Mouse (Mus musculus): ENCODE data around the gene Elmo1. TPM values are rescaled to one million over a fixed set of nuclear protein-coding genes. Genes with fewer than 3 reads are reported as not detected.

Elmo1 gene
- polyA plus RNA-seq, 1 experiment = not detected

DNA sequence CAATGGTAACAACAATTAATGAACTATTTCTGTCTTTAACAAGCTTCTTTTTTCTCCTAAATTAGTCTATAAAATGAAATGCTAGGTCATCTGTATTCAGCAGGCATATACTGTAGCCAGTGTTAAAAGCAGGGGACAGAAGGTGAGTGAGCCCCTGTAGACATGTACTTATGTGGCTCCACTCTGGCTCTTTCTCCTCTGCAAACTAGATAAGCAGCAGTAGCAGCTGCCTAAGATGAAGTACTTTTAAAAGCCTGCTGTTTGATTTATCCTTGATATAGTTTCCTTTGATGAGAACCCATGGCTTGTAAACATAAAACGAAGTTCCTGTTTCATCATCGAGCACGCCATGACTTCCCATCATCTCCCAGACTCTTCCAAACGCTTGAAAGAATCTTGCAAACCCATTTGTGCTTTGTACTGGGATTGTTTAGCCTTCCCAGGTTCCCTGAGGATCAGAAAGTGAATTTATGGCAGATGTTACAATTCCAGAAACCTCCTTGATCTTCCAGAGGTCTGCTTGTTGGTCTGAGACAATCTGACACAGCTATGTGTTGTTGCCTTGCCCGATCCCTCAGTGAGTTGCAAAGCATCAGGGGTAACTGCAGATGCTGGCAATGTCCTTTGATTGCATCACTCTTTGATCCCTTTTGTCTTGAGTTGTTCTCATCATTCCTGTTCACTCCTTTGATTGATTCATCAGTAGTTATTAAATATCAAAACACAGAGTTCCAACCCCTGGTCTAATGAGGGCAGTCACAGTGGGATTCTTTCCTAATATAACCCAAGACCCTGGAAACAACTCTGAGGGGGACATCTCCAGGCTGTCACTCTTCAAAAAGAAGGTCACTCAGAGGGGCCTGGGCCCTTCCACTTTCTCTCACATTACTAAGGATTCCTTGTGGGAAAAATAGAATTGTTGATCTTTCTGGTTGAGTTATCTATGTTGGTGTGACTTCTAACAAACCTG, 326.6 kb downstream of the Elmo1 start:
- TF ChIP-seq CTCF (IDR thresholded peaks at IDR 0.05; ENCODE audit: insufficient read depth, low read depth, low read length) (no peak), POLR2A (IDR thresholded peaks at IDR 0.05; ENCODE audit: insufficient read depth, low read depth, low read length) (no peak)
- no peak overlapping the region for H3K27ac ChIP-seq (ENCODE audit: insufficient read depth, low read depth, low read length)
- WGBS = 88% methylated on average over 5 of the region's 5 CpGs
- H3K4me1 ChIP-seq (ENCODE audit: control insufficient read depth, insufficient read depth, low read length) = peaks cover 2% of the 10 kb centered on the region
- H3K4me3 ChIP-seq (ENCODE audit: insufficient read depth, low read depth, low read length) = no peak overlapping the region

- Histone ChIP-seq H3K4me3 (ENCODE audit: insufficient read depth, low read depth, low read length) (no peak overlapping the region), H3K27ac (ENCODE audit: insufficient read depth, low read depth, low read length) (peak overlapping the region; percentile 73), H3K4me1 (ENCODE audit: control insufficient read depth, insufficient read depth, low read length) (peaks cover 3% of the 10 kb centered on the region)
- 41% methylated on average over 6 of the region's 6 CpGs for WGBS
- TF ChIP-seq CTCF (IDR thresholded peaks at IDR 0.05; ENCODE audit: insufficient read depth, low read depth, low read length) = no peak
- no peak for TF ChIP-seq POLR2A (IDR thresholded peaks at IDR 0.05; ENCODE audit: insufficient read depth, low read depth, low read length)
These were observed 340.6 kb downstream of the Elmo1 start for GRCm38 (mm10) chr13:20430998-20431397.

- Histone ChIP-seq H3K4me1 (ENCODE audit: control insufficient read depth, insufficient read depth, low read length) (peaks cover 3% of the 10 kb centered on the region), H3K27ac (ENCODE audit: insufficient read depth, low read depth, low read length) (peak overlapping the region; percentile 84; the same call in 1 of the 2 replicates), H3K4me3 (ENCODE audit: insufficient read depth, low read depth, low read length) (no peak overlapping the region)
- 28% methylated on average over 4 of the region's 4 CpGs for WGBS
- no peak for TF ChIP-seq CTCF (IDR thresholded peaks at IDR 0.05; ENCODE audit: insufficient read depth, low read depth, low read length)
- TF ChIP-seq POLR2A (IDR thresholded peaks at IDR 0.05; ENCODE audit: insufficient read depth, low read depth, low read length) = no peak
These were observed 342.9 kb downstream of the Elmo1 start for GRCm38 (mm10) chr13:20433221-20433858.

DNA sequence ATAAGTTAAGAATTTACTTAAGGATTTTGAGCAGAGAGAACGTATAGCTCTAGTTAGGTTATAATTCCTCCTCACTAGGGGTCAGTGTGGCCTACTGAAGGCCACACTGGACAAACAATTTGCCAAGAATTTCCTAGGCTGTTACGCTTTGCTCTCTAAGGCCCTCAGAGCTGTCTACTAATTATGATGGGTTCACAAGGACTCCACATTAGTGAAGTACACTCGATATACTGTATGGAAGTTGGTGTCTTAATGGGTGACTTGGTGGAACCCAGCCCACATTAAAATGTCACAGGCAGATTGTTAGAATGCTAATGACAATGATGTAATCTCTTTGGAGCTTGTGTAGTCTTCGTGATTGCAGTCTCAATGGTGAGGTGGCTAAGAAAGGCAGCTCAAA, 343.7 kb downstream of the Elmo1 start:
- Histone ChIP-seq H3K4me1 (ENCODE audit: control insufficient read depth, insufficient read depth, low read length) (peaks cover 3% of the 10 kb centered on the region), H3K4me3 (ENCODE audit: insufficient read depth, low read depth, low read length) (no peak overlapping the region), H3K27ac (ENCODE audit: insufficient read depth, low read depth, low read length) (peak overlapping the region; percentile 27; the same call in 1 of the 2 replicates)
- WGBS = 49% methylated on average over 4 of the region's 4 CpGs
- TF ChIP-seq POLR2A (IDR thresholded peaks at IDR 0.05; ENCODE audit: insufficient read depth, low read depth, low read length) (no peak), CTCF (IDR thresholded peaks at IDR 0.05; ENCODE audit: insufficient read depth, low read depth, low read length) (no peak)

DNA sequence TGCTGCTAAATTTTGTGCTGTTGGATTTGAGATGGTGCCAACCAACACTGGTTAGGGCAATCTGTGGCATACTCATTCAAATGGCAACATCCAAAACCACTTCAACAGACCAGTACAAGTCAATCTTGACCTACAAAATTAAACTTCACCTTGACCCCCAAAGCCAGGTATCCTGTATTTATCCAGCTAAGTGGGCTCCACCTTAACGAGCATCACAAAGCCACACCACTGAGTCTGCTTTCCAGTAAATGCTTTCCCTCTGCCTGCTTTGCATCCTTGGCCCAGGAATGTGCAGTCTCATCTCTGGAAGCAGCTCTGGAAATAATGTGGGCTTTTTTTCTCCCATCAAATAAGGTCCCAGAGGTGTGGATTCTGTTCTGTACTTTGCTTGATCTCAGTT, 349.1 kb downstream of the Elmo1 start:
- Histone ChIP-seq H3K4me3 (ENCODE audit: insufficient read depth, low read depth, low read length) (no peak overlapping the region), H3K4me1 (ENCODE audit: control insufficient read depth, insufficient read depth, low read length) (peaks cover 2% of the 10 kb centered on the region; the same call in 1 of the 2 replicates), H3K27ac (ENCODE audit: insufficient read depth, low read depth, low read length) (no peak overlapping the region)
- TF ChIP-seq POLR2A (IDR thresholded peaks at IDR 0.05; ENCODE audit: insufficient read depth, low read depth, low read length) (no peak), CTCF (IDR thresholded peaks at IDR 0.05; ENCODE audit: insufficient read depth, low read depth, low read length) (no peak)
- 91% methylated on average over 1 of the region's 1 CpGs for WGBS

DNA sequence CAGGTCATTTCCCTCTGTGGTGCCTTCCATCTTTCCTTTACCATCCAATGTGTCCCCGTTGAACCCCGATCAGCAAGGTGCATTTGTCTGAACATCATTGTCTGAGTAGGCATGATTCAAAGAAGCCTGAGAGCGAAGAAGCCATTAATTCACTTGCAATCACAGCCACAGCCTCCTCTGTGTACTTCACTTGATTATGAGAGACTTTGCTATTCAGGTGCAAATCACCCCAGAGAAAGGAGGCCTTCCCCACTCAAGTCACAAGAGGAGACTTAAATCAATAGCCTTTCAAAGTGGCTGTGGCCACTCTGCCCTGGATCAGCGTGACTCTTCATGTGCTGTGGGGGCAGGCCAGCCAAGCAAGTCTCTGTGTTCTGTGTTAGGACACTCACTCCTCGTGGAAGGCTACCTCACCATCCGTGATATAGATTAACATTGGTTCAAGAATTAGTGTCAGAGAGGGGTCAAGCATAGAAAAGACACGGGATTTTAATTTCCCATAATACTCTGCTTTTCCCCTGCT, 360.5 kb downstream of the Elmo1 start:
- Histone ChIP-seq H3K27ac (ENCODE audit: insufficient read depth, low read depth, low read length) (no peak overlapping the region), H3K4me1 (ENCODE audit: control insufficient read depth, insufficient read depth, low read length) (no peaks in the 10 kb centered on the region; the same call in 1 of the 2 replicates), H3K4me3 (ENCODE audit: insufficient read depth, low read depth, low read length) (no peak overlapping the region)
- TF ChIP-seq POLR2A (IDR thresholded peaks at IDR 0.05; ENCODE audit: insufficient read depth, low read depth, low read length) (no peak), CTCF (IDR thresholded peaks at IDR 0.05; ENCODE audit: insufficient read depth, low read depth, low read length) (no peak)
- WGBS = 61% methylated on average over 7 of the region's 7 CpGs

DNA sequence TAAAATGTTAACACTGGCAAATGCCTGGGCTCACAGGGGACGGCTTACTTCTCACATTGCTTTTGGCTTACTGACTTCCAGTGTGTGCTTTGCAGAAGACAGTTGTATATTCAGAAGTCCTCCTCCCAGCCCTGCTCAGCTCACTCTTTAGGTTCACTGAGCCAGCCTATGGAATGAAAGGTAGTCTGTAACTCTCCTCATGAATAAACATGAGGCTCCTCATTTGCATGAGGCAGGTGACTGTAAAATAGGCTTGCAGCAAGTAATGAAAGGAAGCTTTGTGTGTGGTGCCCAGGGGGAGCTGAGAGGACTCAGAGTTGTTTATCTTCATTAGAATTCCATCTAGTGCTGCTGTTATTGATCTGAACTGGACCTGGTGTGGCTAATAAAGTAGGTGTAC, 364.0 kb downstream of the Elmo1 start:
- 75% methylated on average over 1 of the region's 1 CpGs for whole genome bisulfite sequencing
- TF ChIP-seq CTCF (IDR thresholded peaks at IDR 0.05; ENCODE audit: insufficient read depth, low read depth, low read length) (no peak), POLR2A (IDR thresholded peaks at IDR 0.05; ENCODE audit: insufficient read depth, low read depth, low read length) (no peak)
- no peaks in the 10 kb centered on the region for H3K4me1 ChIP-seq (ENCODE audit: control insufficient read depth, insufficient read depth, low read length)
- no peak overlapping the region for H3K27ac ChIP-seq (ENCODE audit: insufficient read depth, low read depth, low read length)
- H3K4me3 ChIP-seq (ENCODE audit: insufficient read depth, low read depth, low read length) = no peak overlapping the region

DNA sequence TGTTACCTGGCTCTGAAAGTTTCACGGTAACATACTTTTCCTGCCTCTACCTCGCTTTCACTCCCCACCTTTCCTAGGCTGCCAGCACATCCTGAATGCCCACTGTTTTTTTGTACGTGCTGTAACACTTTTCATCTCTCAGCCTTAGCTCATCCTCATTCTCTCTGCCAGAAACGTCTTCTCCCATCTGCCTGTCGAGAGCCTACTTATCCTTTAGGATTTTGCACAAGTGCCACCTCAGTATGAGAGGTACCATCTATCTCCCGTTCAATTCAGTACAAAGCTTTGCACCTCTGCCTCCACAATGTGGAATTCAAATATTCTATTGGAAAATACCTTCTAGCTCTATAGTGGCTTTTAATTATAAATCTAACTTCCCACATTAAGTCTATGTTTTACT, 369.7 kb downstream of the Elmo1 start:
- TF ChIP-seq CTCF (IDR thresholded peaks at IDR 0.05; ENCODE audit: insufficient read depth, low read depth, low read length) (no peak), POLR2A (IDR thresholded peaks at IDR 0.05; ENCODE audit: insufficient read depth, low read depth, low read length) (no peak)
- H3K4me3 ChIP-seq (ENCODE audit: insufficient read depth, low read depth, low read length) = no peak overlapping the region
- H3K27ac ChIP-seq (ENCODE audit: insufficient read depth, low read depth, low read length) = no peak overlapping the region
- H3K4me1 ChIP-seq (ENCODE audit: control insufficient read depth, insufficient read depth, low read length) = no peaks in the 10 kb centered on the region
- WGBS = 91% methylated on average over 6 of the region's 6 CpGs

GRCm38 (mm10) chr13:20461616-20462015, 371.2 kb downstream of the Elmo1 start:
- Histone ChIP-seq H3K27ac (ENCODE audit: insufficient read depth, low read depth, low read length) (no peak overlapping the region), H3K4me3 (ENCODE audit: insufficient read depth, low read depth, low read length) (no peak overlapping the region), H3K4me1 (ENCODE audit: control insufficient read depth, insufficient read depth, low read length) (0 out of 2 replicates have a peak, but pooled peaks cover 2% of the 10 kb centered on the region)
- WGBS = 99% methylated on average over 3 of the region's 3 CpGs
- TF ChIP-seq POLR2A (IDR thresholded peaks at IDR 0.05; ENCODE audit: insufficient read depth, low read depth, low read length) = no peak
- TF ChIP-seq CTCF (IDR thresholded peaks at IDR 0.05; ENCODE audit: insufficient read depth, low read depth, low read length) = no peak

Data from olfactory bulb, adult 2 months (tissue).